Mouse (Mus musculus) hindbrain, embryonic 14.5 days (tissue): Measurements from ENCODE around the gene Tldc2. TPM values are rescaled to one million over a fixed set of nuclear protein-coding genes. Genes with fewer than 3 reads are reported as not detected.

Experiments used
- ATAC-seq: fragments of 200-750 bp; cut with Nextera tagmentation; 2 replicates; pipeline ENCODE4 v1.8.0; 2017; ENCODE audit warnings: moderate number of reproducible peaks, mild to moderate bottlenecking, moderate TSS enrichment, moderate library complexity; ENCODE audit not compliant: low FRiP score
- DNase-seq: peaks from one replicate; pipeline ENCODE4 v3.0.0-alpha.2; 2015; ENCODE audit warnings: low spot score
- H3K27ac ChIP-seq: fragments of 300-500 bp; sonication (generic); 2 replicates; pipeline ENCODE4 v1.5.1; 2014; ENCODE audit warnings: mild to moderate bottlenecking, moderate library complexity
- H3K27me3 ChIP-seq: fragments of 300-500 bp; sonication (generic); 2 replicates; pipeline ENCODE4 v1.6.1; 2014; ENCODE audit warnings: mild to moderate bottlenecking, low read length, mixed read lengths; ENCODE audit not compliant: control insufficient read depth, insufficient read depth
- H3K36me3 ChIP-seq: fragments of 300-500 bp; sonication (generic); replicated peaks from 2 replicates; pipeline ENCODE4 v1.6.1; 2014; ENCODE audit not compliant: control insufficient read depth, insufficient read depth
- H3K4me1 ChIP-seq: fragments of 300-500 bp; sonication (generic); replicated peaks from 2 replicates; pipeline ENCODE4 v1.6.1; 2014; ENCODE audit warnings: antibody characterized with exemption, low read length, mixed read lengths; ENCODE audit not compliant: control insufficient read depth, insufficient read depth
- H3K4me2 ChIP-seq: fragments of 300-500 bp; sonication (generic); replicated peaks from 2 replicates; pipeline ENCODE4 v1.6.1; 2014; ENCODE audit warnings: mild to moderate bottlenecking, moderate library complexity
- H3K4me3 ChIP-seq: fragments of 300-500 bp; sonication (generic); replicated peaks from 2 replicates; pipeline ENCODE4 v1.5.1; 2014; ENCODE audit warnings: mild to moderate bottlenecking, low read length
- H3K9ac ChIP-seq: fragments of 300-500 bp; sonication (generic); 2 replicates; pipeline ENCODE4 v1.6.1; 2014
- H3K9me3 ChIP-seq: fragments of 300-500 bp; sonication (generic); 2 replicates; pipeline ENCODE4 v1.6.1; 2016; ENCODE audit warnings: low read length; ENCODE audit not compliant: control insufficient read depth
- WGBS: fragments of 180-500 bp; shearing (Covaris S2); extraction: QIAGEN DNeasy Blood & Tissue Kit; methylation state at CpG from one replicate; pipeline ENCODE4 v1.1.7; 2014; 5-methylcytosine and 5-hydroxymethylcytosine counted together
- polyA plus RNA-seq: library from polyadenylated mRNA; unstranded; fragments of >200 nt; fragmentation: Nextera tagmentation; extraction: Ambion mirVana; gene quantifications from 2 replicates; pipeline ENCODE4 v1.2.1, GENCODE M21; 2014

Tldc2 gene
- polyA plus RNA-seq, 1 experiment from 2014 or later = not detected

GRCm38 (mm10) chr2:157100319-157100605, 13.4 kb downstream of the Tldc2 start:
- Histone ChIP-seq H3K9ac (no peak overlapping the region), H3K27me3 (no peaks in the 10 kb centered on the region), H3K36me3 (peaks cover 32% of the 10 kb centered on the region), H3K9me3 (no peaks in the 10 kb centered on the region), H3K27ac (no peak overlapping the region), H3K4me2 (no peak overlapping the region), H3K4me3 (no peak overlapping the region), H3K4me1 (no peaks in the 10 kb centered on the region)
- 90% methylated on average over 12 of the region's 12 CpGs for WGBS
- no peak for DNase-seq
- ATAC-seq = no peak

- no peaks in the 10 kb centered on the region for H3K4me1 ChIP-seq
- H3K27me3 ChIP-seq = no peaks in the 10 kb centered on the region
- no peak overlapping the region for H3K9ac ChIP-seq
- H3K27ac ChIP-seq = no peak overlapping the region
- no peak overlapping the region for H3K4me2 ChIP-seq
- H3K4me3 ChIP-seq = no peak overlapping the region
- ATAC-seq = no peak
- H3K36me3 ChIP-seq = peaks cover 32% of the 10 kb centered on the region
- DNase-seq = no peak
- no peaks in the 10 kb centered on the region for H3K9me3 ChIP-seq
- 98% methylated on average over 9 of the region's 9 CpGs for WGBS
These were observed 14.8 kb downstream of the Tldc2 start for GRCm38 (mm10) chr2:157101650-157102049.

- no peaks in the 10 kb centered on the region for H3K27me3 ChIP-seq
- ATAC-seq = no peak
- no peak overlapping the region for H3K4me2 ChIP-seq
- H3K36me3 ChIP-seq = peaks cover 32% of the 10 kb centered on the region
- no peak overlapping the region for H3K4me3 ChIP-seq
- H3K27ac ChIP-seq = no peak overlapping the region
- no peaks in the 10 kb centered on the region for H3K4me1 ChIP-seq
- 52% methylated on average over 2 of the region's 2 CpGs for WGBS
- no peak overlapping the region for H3K9ac ChIP-seq
- H3K9me3 ChIP-seq = no peaks in the 10 kb centered on the region
- DNase-seq = no peak
These were observed 15.4 kb downstream of the Tldc2 start for GRCm38 (mm10) chr2:157102256-157102655.

- H3K36me3 ChIP-seq = peaks cover 43% of the 10 kb centered on the region
- DNase-seq = no peak
- WGBS = 77% methylated on average over 8 of the region's 8 CpGs
These were observed 17.6 kb downstream of the Tldc2 start for GRCm38 (mm10) chr2:157104454-157104853.

GRCm38 (mm10) chr2:157108236-157108635, 21.4 kb downstream of the Tldc2 start:
- Histone ChIP-seq H3K4me3 (no peak overlapping the region), H3K4me2 (no peak overlapping the region), H3K27ac (no peak overlapping the region), H3K9me3 (no peaks in the 10 kb centered on the region), H3K9ac (no peak overlapping the region), H3K27me3 (no peaks in the 10 kb centered on the region), H3K36me3 (peaks cover 38% of the 10 kb centered on the region), H3K4me1 (no peaks in the 10 kb centered on the region)
- 90% methylated on average over 4 of the region's 4 CpGs for WGBS
- ATAC-seq (no peak), DNase-seq (no peak)

More at GRCm38 (mm10) chr2:157104454-157104853, 17.6 kb downstream of the Tldc2 start:
- Histone ChIP-seq H3K27ac (no peak overlapping the region), H3K9ac (no peak overlapping the region), H3K27me3 (no peaks in the 10 kb centered on the region), H3K4me2 (no peak overlapping the region), H3K4me1 (no peaks in the 10 kb centered on the region), H3K4me3 (no peak overlapping the region), H3K9me3 (no peaks in the 10 kb centered on the region)
- ATAC-seq = no peak

GRCm38 (mm10) chr2:157116964-157117363, 30.1 kb downstream of the Tldc2 start:
- 23% methylated on average over 3 of the region's 3 CpGs for WGBS
- no peaks in the 10 kb centered on the region for H3K4me1 ChIP-seq
- H3K9ac ChIP-seq = no peak overlapping the region
- DNase-seq (peak; percentile 69), ATAC-seq (no peak)
- peaks cover 27% of the 10 kb centered on the region for H3K36me3 ChIP-seq
- no peaks in the 10 kb centered on the region for H3K27me3 ChIP-seq
- no peaks in the 10 kb centered on the region for H3K9me3 ChIP-seq
- no peak overlapping the region for H3K27ac ChIP-seq
- H3K4me3 ChIP-seq = no peak overlapping the region
- H3K4me2 ChIP-seq = no peak overlapping the region

GRCm38 (mm10) chr2:157118556-157118955, 31.7 kb downstream of the Tldc2 start:
- H3K4me2 ChIP-seq = no peak overlapping the region
- H3K27me3 ChIP-seq = no peaks in the 10 kb centered on the region
- peaks cover 17% of the 10 kb centered on the region for H3K36me3 ChIP-seq
- 94% methylated on average over 4 of the region's 4 CpGs for WGBS
- DNase-seq (no peak), ATAC-seq (no peak)
- H3K9me3 ChIP-seq = no peaks in the 10 kb centered on the region
- no peaks in the 10 kb centered on the region for H3K4me1 ChIP-seq
- H3K27ac ChIP-seq = no peak overlapping the region
- H3K4me3 ChIP-seq = no peak overlapping the region
- no peak overlapping the region for H3K9ac ChIP-seq

GRCm38 (mm10) chr2:157119075-157119474, 32.2 kb downstream of the Tldc2 start:
- Histone ChIP-seq H3K27me3 (no peaks in the 10 kb centered on the region), H3K9ac (no peak overlapping the region), H3K36me3 (peaks cover 17% of the 10 kb centered on the region), H3K4me3 (no peak overlapping the region), H3K9me3 (no peaks in the 10 kb centered on the region), H3K4me2 (no peak overlapping the region), H3K4me1 (no peaks in the 10 kb centered on the region), H3K27ac (no peak overlapping the region)
- ATAC-seq (no peak), DNase-seq (no peak)
- WGBS = 77% methylated on average over 3 of the region's 3 CpGs

GRCm38 (mm10) chr2:157121766-157122165, 34.9 kb downstream of the Tldc2 start:
- no peak for ATAC-seq
- H3K4me1 ChIP-seq = no peaks in the 10 kb centered on the region

GRCm38 (mm10) chr2:157125246-157125645, 38.4 kb downstream of the Tldc2 start:
- H3K4me1 ChIP-seq = no peaks in the 10 kb centered on the region
- H3K27ac ChIP-seq = no peak overlapping the region
- ATAC-seq = no peak
- H3K27me3 ChIP-seq = no peaks in the 10 kb centered on the region
- H3K36me3 ChIP-seq = peaks cover 8% of the 10 kb centered on the region; the same call in 1 of the 2 replicates
- 87% methylated on average over 3 of the region's 3 CpGs for WGBS
- no peak overlapping the region for H3K4me2 ChIP-seq
- H3K4me3 ChIP-seq = no peak overlapping the region
- no peak overlapping the region for H3K9ac ChIP-seq
- DNase-seq = no peak
- H3K9me3 ChIP-seq = no peaks in the 10 kb centered on the region

More at GRCm38 (mm10) chr2:157121766-157122165, 34.9 kb downstream of the Tldc2 start:
- Histone ChIP-seq H3K27ac (no peak overlapping the region), H3K27me3 (no peaks in the 10 kb centered on the region), H3K36me3 (peaks cover 14% of the 10 kb centered on the region; the same call in 1 of the 2 replicates), H3K4me3 (no peak overlapping the region), H3K9ac (no peak overlapping the region), H3K4me2 (no peak overlapping the region), H3K9me3 (no peaks in the 10 kb centered on the region)
- WGBS = 93% methylated on average over 8 of the region's 8 CpGs
- no peak for DNase-seq
